Mouse (Mus musculus) midbrain, postnatal 0 days (tissue): Measurements from ENCODE around the gene Scn9a. TPM values are rescaled to one million over a fixed set of nuclear protein-coding genes. Genes with fewer than 3 reads are reported as not detected.

Source experiments
- ATAC-seq: fragments of 200-750 bp; cut with Nextera tagmentation; 2 replicates; pipeline ENCODE4 v1.8.0; 2017; ENCODE audit warnings: moderate number of reproducible peaks, mild to moderate bottlenecking, moderate TSS enrichment, moderate library complexity; ENCODE audit not compliant: low FRiP score
- DNase-seq: peaks from one replicate; pipeline ENCODE4 v3.0.0-alpha.2; 2015; ENCODE audit warnings: low spot score
- H3K27ac ChIP-seq: fragments of 300-500 bp; sonication (generic); 2 replicates; pipeline ENCODE4 v1.5.1; 2014; ENCODE audit warnings: low read depth, mild to moderate bottlenecking, low read length, mixed read lengths
- H3K27me3 ChIP-seq: fragments of 300-500 bp; sonication (generic); 2 replicates; pipeline ENCODE4 v1.6.1; 2014; ENCODE audit warnings: low read length, control low read depth, mixed read lengths; ENCODE audit not compliant: insufficient read depth
- H3K36me3 ChIP-seq: fragments of 300-500 bp; sonication (generic); 2 replicates; pipeline ENCODE4 v1.6.1; 2014; ENCODE audit warnings: low read length, control low read depth, mixed read lengths; ENCODE audit not compliant: insufficient read depth
- H3K4me1 ChIP-seq: fragments of 300-500 bp; sonication (generic); 2 replicates; pipeline ENCODE4 v1.6.1; 2014; ENCODE audit warnings: mild to moderate bottlenecking, control low read depth, antibody characterized with exemption, low read length, mixed read lengths; ENCODE audit not compliant: insufficient read depth
- H3K4me2 ChIP-seq: fragments of 300-500 bp; sonication (generic); 2 replicates; pipeline ENCODE4 v1.6.1; 2014; ENCODE audit warnings: low read depth, mild to moderate bottlenecking, low read length, mixed read lengths; ENCODE audit not compliant: poor library complexity, severe bottlenecking
- H3K4me3 ChIP-seq: fragments of 300-500 bp; sonication (generic); 2 replicates; pipeline ENCODE4 v1.5.1; 2014; ENCODE audit warnings: low read depth, mild to moderate bottlenecking, low read length, moderate library complexity
- H3K9ac ChIP-seq: fragments of 300-500 bp; sonication (generic); replicated peaks from 2 replicates; pipeline ENCODE4 v1.6.1; 2014; ENCODE audit warnings: mild to moderate bottlenecking, low read length, moderate library complexity, mixed read lengths; ENCODE audit not compliant: poor library complexity, severe bottlenecking
- H3K9me3 ChIP-seq: fragments of 300-500 bp; sonication (generic); 2 replicates; pipeline ENCODE4 v1.6.1; 2016; ENCODE audit warnings: low read length, control low read depth
- CTCF ChIP-seq: IDR thresholded peaks from 2 replicates; pipeline ENCODE4 v1.5.1; 2016; ENCODE audit warnings: antibody characterized with exemption, mild to moderate bottlenecking
- WGBS: fragments of 180-500 bp; shearing (Covaris S2); extraction: QIAGEN DNeasy Blood & Tissue Kit; methylation state at CpG from one replicate; pipeline ENCODE4 v1.1.7; 2014; 5-methylcytosine and 5-hydroxymethylcytosine counted together
- polyA plus RNA-seq: library from polyadenylated mRNA; unstranded; fragments of >200 nt; fragmentation: Nextera tagmentation; extraction: Ambion mirVana; gene quantifications from 2 replicates; pipeline ENCODE4 v1.2.1, GENCODE M21; 2015
- total RNA-seq: library from RNA; depleted of rRNA; stranded (reverse); fragments of >200 nt; gene quantifications from 2 replicates; pipeline ENCODE4 v1.2.3, GENCODE M21; 2014; rRNA removed

The Scn9a gene
- total RNA-seq: 8.7 and 18.1 TPM in 2 replicates
- polyA plus RNA-seq: 11.1 and 14.5 TPM in 2 replicates

- H3K27me3 ChIP-seq: no peaks in the 10 kb centered on the region
- peak within 1 kb of the TSS; percentile 58 for H3K4me3 ChIP-seq
- peak within 1 kb of the TSS; percentile 80 for H3K27ac ChIP-seq
- 1% methylated on average over 26 of the region's 29 CpGs for WGBS
- H3K9me3 ChIP-seq: no peaks in the 10 kb centered on the region
- peak; percentile 92 for ATAC-seq
- peak within 1 kb of the TSS; percentile 61 for H3K4me2 ChIP-seq
- peak within 1 kb of the TSS; percentile 79 for H3K9ac ChIP-seq
- H3K4me1 ChIP-seq: no peaks in the 10 kb centered on the region
- TF ChIP-seq CTCF: peak; percentile 8; the same call in 1 of the 2 replicates
- DNase-seq: peak; percentile 71
- H3K36me3 ChIP-seq: no peaks in the 10 kb centered on the region
Observed at GRCm38 (mm10) chr2:66634580-66635359, at the start of gene Scn9a. Scn9a (minus strand) TSS chr2:66634962.

GRCm38 (mm10) chr2:66661988-66662387, 27.2 kb upstream of the Scn9a start:
- Histone ChIP-seq H3K4me2 (no peak overlapping the region), H3K27ac (no peak overlapping the region), H3K27me3 (no peaks in the 10 kb centered on the region), H3K9ac (no peak overlapping the region), H3K4me1 (no peaks in the 10 kb centered on the region), H3K36me3 (no peaks in the 10 kb centered on the region), H3K4me3 (no peak overlapping the region), H3K9me3 (no peaks in the 10 kb centered on the region)
- DNase-seq: no peak
- no peak for TF ChIP-seq CTCF
- no peak for ATAC-seq
- WGBS: 65% methylated on average over 1 of the region's 1 CpGs

- Histone ChIP-seq H3K27ac (no peak overlapping the region), H3K4me3 (no peak overlapping the region), H3K4me1 (no peaks in the 10 kb centered on the region), H3K9me3 (no peaks in the 10 kb centered on the region), H3K36me3 (no peaks in the 10 kb centered on the region), H3K4me2 (no peak overlapping the region), H3K9ac (no peak overlapping the region), H3K27me3 (no peaks in the 10 kb centered on the region)
- TF ChIP-seq CTCF: no peak
- 96% methylated on average over 3 of the region's 3 CpGs for WGBS
- DNase-seq: no peak
- ATAC-seq: no peak
Observed at GRCm38 (mm10) chr2:66656430-66656829, 21.7 kb upstream of the Scn9a start.

- no peak for DNase-seq
- no peak for ATAC-seq
- Histone ChIP-seq H3K4me1 (no peaks in the 10 kb centered on the region), H3K36me3 (no peaks in the 10 kb centered on the region), H3K4me3 (no peak overlapping the region), H3K9ac (no peak overlapping the region), H3K27ac (no peak overlapping the region), H3K27me3 (no peaks in the 10 kb centered on the region), H3K9me3 (no peaks in the 10 kb centered on the region), H3K4me2 (no peak overlapping the region)
- WGBS: 74% methylated on average over 2 of the region's 2 CpGs
- no peak for TF ChIP-seq CTCF
Observed at GRCm38 (mm10) chr2:66655431-66655830, 20.7 kb upstream of the Scn9a start.

GRCm38 (mm10) chr2:66644384-66644783, 9.6 kb upstream of the Scn9a start:
- Histone ChIP-seq H3K4me1 (no peaks in the 10 kb centered on the region), H3K9me3 (no peaks in the 10 kb centered on the region), H3K27me3 (no peaks in the 10 kb centered on the region), H3K27ac (no peak overlapping the region), H3K9ac (no peak overlapping the region), H3K4me2 (no peak overlapping the region), H3K36me3 (no peaks in the 10 kb centered on the region), H3K4me3 (no peak overlapping the region)
- ATAC-seq: no peak
- peak; percentile 75 for DNase-seq
- 23% methylated on average over 5 of the region's 5 CpGs for WGBS
- peak; percentile 82 for TF ChIP-seq CTCF

- Histone ChIP-seq H3K4me1 (no peaks in the 10 kb centered on the region), H3K27ac (no peak overlapping the region), H3K4me2 (peak overlapping the region; percentile 61), H3K36me3 (no peaks in the 10 kb centered on the region), H3K9me3 (no peaks in the 10 kb centered on the region), H3K27me3 (no peaks in the 10 kb centered on the region), H3K9ac (no peak overlapping the region), H3K4me3 (peak overlapping the region; percentile 27)
- ATAC-seq (no peak), DNase-seq (peak; percentile 61)
- no peak for TF ChIP-seq CTCF
- 19% methylated on average over 5 of the region's 5 CpGs for WGBS
Observed at GRCm38 (mm10) chr2:66632728-66633127, 2.0 kb downstream of the Scn9a start.
